In the genomic region with DNA sequence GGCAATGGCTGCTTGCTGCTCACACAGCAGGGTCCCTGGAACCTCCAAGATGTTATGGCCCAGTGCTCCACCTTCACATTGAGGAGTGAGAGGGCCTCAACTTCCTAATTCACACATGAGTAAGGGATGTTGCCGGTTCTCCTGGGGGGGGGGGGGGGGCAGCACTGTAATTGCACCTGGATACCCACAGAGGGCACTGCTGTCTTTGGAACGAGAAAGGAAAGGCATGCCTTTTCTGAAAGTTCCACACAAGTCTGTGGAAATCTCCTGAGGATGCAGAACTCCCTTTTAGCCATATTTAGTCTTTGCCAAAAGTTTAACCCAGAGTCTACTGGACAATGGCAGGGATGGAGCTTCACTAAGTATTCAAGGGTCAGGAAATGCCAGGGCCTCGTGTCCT, we compare ENCODE assay signal across 9 mouse cellular contexts. TPM values are rescaled to one million over a fixed set of nuclear protein-coding genes. Genes with fewer than 3 reads are reported as not detected.
DNase-seq lines count a peak whose midpoint lies in the region; ATAC-seq and TF ChIP-seq lines count a peak whose summit lies in the region.
"Had no signal": no experiment of that assay in that cellular context is flagged by ENCODE, and none has a peak within 500 bp of the region (broad histone marks: within the 10 kb centered on the region; RNA-seq: fewer than 3 reads in every experiment).

No protein-coding gene starts in this region.

- no peaks in the 10 kb centered on the region for H3K79me2 ChIP-seq in C2C12 (ENCODE audit: control insufficient read depth, insufficient read depth)

- peaks cover 2% of the 10 kb centered on the region; the same call in 1 of the 2 replicates for H3K36me3 ChIP-seq in intestine, postnatal 0 days (ENCODE audit: control insufficient read depth, insufficient read depth)
- peaks cover 4% of the 10 kb centered on the region; the same call in 1 of the 2 replicates for H3K36me3 ChIP-seq in intestine, embryonic 15.5 days
- no peaks in the 10 kb centered on the region for H3K36me3 ChIP-seq in C2C12 (ENCODE audit: control insufficient read depth, insufficient read depth)
- H3K36me3 ChIP-seq in midbrain, embryonic 15.5 days (replicated peaks), result no peaks in the 10 kb centered on the region

- H3K4me3 ChIP-seq in intestine, postnatal 0 days (ENCODE audit: low read depth, low read length), result no peak overlapping the region
- no peak overlapping the region for H3K4me3 ChIP-seq in intestine, embryonic 15.5 days (replicated peaks)
- H3K4me3 ChIP-seq in C2C12 (ENCODE audit: insufficient read depth, poor library complexity, severe bottlenecking), result no peak overlapping the region
- H3K4me3 ChIP-seq in midbrain, embryonic 15.5 days, result no peak overlapping the region

- no peaks in the 10 kb centered on the region for H3K27me3 ChIP-seq in intestine, postnatal 0 days (replicated peaks; ENCODE audit: control insufficient read depth, insufficient read depth, low read length)
- H3K27me3 ChIP-seq in intestine, embryonic 15.5 days (replicated peaks), result no peaks in the 10 kb centered on the region
- H3K27me3 ChIP-seq in C2C12 (ENCODE audit: control insufficient read depth, insufficient read depth, insufficient read length), result no peaks in the 10 kb centered on the region
- no peaks in the 10 kb centered on the region for H3K27me3 ChIP-seq in midbrain, embryonic 15.5 days (replicated peaks)

- H3K4me2 ChIP-seq in intestine, postnatal 0 days (replicated peaks; ENCODE audit: low read depth), result no peak overlapping the region
- H3K4me2 ChIP-seq in intestine, embryonic 15.5 days (replicated peaks), result no peak overlapping the region
- no peak overlapping the region for H3K4me2 ChIP-seq in midbrain, embryonic 15.5 days

- peaks cover 3% of the 10 kb centered on the region; the same call in 1 of the 2 replicates for H3K4me1 ChIP-seq in intestine, postnatal 0 days (replicated peaks; ENCODE audit: control insufficient read depth, insufficient read depth, low read length)
- H3K4me1 ChIP-seq in intestine, embryonic 15.5 days (replicated peaks), result peaks cover 11% of the 10 kb centered on the region
- H3K4me1 ChIP-seq in midbrain, embryonic 15.5 days, result peaks cover 10% of the 10 kb centered on the region; the same call in 1 of the 2 replicates

- no peak overlapping the region for H3ac ChIP-seq in C2C12 (ENCODE audit: control insufficient read depth, insufficient read length, low read depth)

- no peaks in the 10 kb centered on the region for H3K9me3 ChIP-seq in intestine, postnatal 0 days (ENCODE audit: control insufficient read depth)
- no peaks in the 10 kb centered on the region for H3K9me3 ChIP-seq in intestine, embryonic 15.5 days
- no peaks in the 10 kb centered on the region for H3K9me3 ChIP-seq in midbrain, embryonic 15.5 days

- WGBS in intestine, postnatal 0 days, result 23% methylated on average over 3 of the region's 3 CpGs
- 33% methylated on average over 3 of the region's 3 CpGs for WGBS in intestine, embryonic 15.5 days
- WGBS in midbrain, embryonic 15.5 days, result 44% methylated on average over 3 of the region's 3 CpGs

- TF ChIP-seq CTCF in intestine, postnatal 0 days (IDR thresholded peaks at IDR 0.05; ENCODE audit: low read depth), result peak; percentile 82
- peak; percentile 27 for TF ChIP-seq CTCF in C2C12 (IDR thresholded peaks at IDR 0.05; ENCODE audit: control insufficient read depth, insufficient read depth, insufficient read length)

- H3K9ac ChIP-seq in intestine, postnatal 0 days (ENCODE audit: low read depth, low read length), result no peak overlapping the region
- no peak overlapping the region for H3K9ac ChIP-seq in intestine, embryonic 15.5 days
- H3K9ac ChIP-seq in midbrain, embryonic 15.5 days, result no peak overlapping the region

- no peak overlapping the region for H3K27ac ChIP-seq in intestine, postnatal 0 days (ENCODE audit: low read depth, low read length)
- no peak overlapping the region for H3K27ac ChIP-seq in intestine, embryonic 15.5 days
- no peak overlapping the region for H3K27ac ChIP-seq in midbrain, embryonic 15.5 days

- H3K79me3 ChIP-seq in C2C12 (ENCODE audit: low read depth), result no peaks in the 10 kb centered on the region

- DNase-seq in adrenal gland, adult 2 months, result peak; percentile 41
- no peak for DNase-seq in adrenal gland, adult 8-10 months
- DNase-seq in embryo, embryonic 9.5 days (ENCODE audit: extremely low spot score), result peak; percentile 54
- DNase-seq in right cerebral cortex, postnatal 14 days, result no peak
- DNase-seq: right cerebral cortex, postnatal 25 days had no signal

- ATAC-seq in intestine, postnatal 0 days, result no peak
- ATAC-seq in intestine, embryonic 15.5 days, result no peak
- no peak for ATAC-seq in midbrain, embryonic 15.5 days (replicated peaks)

TF ChIP-seq in C2C12, 6 proteins besides CTCF, POLR2A, EP300 and RAD21:
- TF ChIP-seq CEBPB (IDR thresholded peaks at IDR 0.05; ENCODE audit: low read depth), result no peak
- TF ChIP-seq USF1 (IDR thresholded peaks at IDR 0.05; ENCODE audit: low read depth), result no peak
- TF ChIP-seq FOSL1 (IDR thresholded peaks at IDR 0.05; ENCODE audit: insufficient read depth, low read length, poor library complexity, severe bottlenecking), result no peak
- no peak for TF ChIP-seq MYOG (IDR thresholded peaks at IDR 0.05; ENCODE audit: control insufficient read depth, extremely low read depth, insufficient read length)
- no peak for TF ChIP-seq MYOD1 (IDR thresholded peaks at IDR 0.05; ENCODE audit: control insufficient read depth, insufficient read length, low read depth)
- no peak for TF ChIP-seq MAX (IDR thresholded peaks at IDR 0.05)

RNA-seq across cellular contexts. Expression of a gene that starts 17.2 kb away (rescaled TPM):
- 10 to 100 TPM; 43.4 to 58.9 TPM for total RNA-seq in adrenal gland, adult 2 months (2021)
- 67.2 and 95.2 TPM in 2 replicates for polyA plus RNA-seq in adrenal gland, adult 2 months (2012; rRNA removed)
- total RNA-seq in adrenal gland, adult 8-10 months (2022), result 10 to 100 TPM; 64.9 to 75.4 (median 67.8) TPM
- 5.9 and 6.2 TPM in 2 replicates for polyA plus RNA-seq in intestine, postnatal 0 days (2015; fragmentation: Nextera tagmentation; extraction: Ambion mirVana)
- 12.2 and 13.1 TPM in 2 replicates for polyA plus RNA-seq in intestine, embryonic 15.5 days (2015; fragmentation: Nextera tagmentation; extraction: Ambion mirVana)
- polyA plus RNA-seq in C2C12 (2012; fragmentation: generic; extraction: Trizol), result not detected
- polyA plus RNA-seq in midbrain, embryonic 15.5 days (2015; fragmentation: Nextera tagmentation; extraction: Ambion mirVana), result 2.0 and 2.1 TPM in 2 replicates

Comparison
In these comparisons a context has a peak if more than half of its experiments do, and no peak if none do; other contexts are left out.
1. DNase-seq: peak in adrenal gland, adult 2 months (single experiment) and embryo, embryonic 9.5 days (single experiment); none in adrenal gland, adult 8-10 months (single experiment) and right cerebral cortex, postnatal 14 days (single experiment).